ENCODE assay signal across 11 mouse cellular contexts in genomic region chr4:86480891-86481290, GRCm38 (mm10).
DNase-seq lines count a peak whose midpoint lies in the region; ATAC-seq and TF ChIP-seq lines count a peak whose summit lies in the region.
"Had no signal": no experiment of that assay in that cellular context is flagged by ENCODE, and none has a peak within 500 bp of the region (broad histone marks: within the 10 kb centered on the region; RNA-seq: fewer than 3 reads in every experiment).

No protein-coding gene starts in this region.

- H3K9ac ChIP-seq in heart, postnatal 0 days (replicated peaks; ENCODE audit: low read depth, low read length) = no peak overlapping the region
- H3K9ac ChIP-seq in heart, embryonic 12.5 days = no peak overlapping the region
- H3K9ac ChIP-seq: intestine, embryonic 15.5 days had no signal

- no peak for ATAC-seq in heart, postnatal 0 days (ENCODE audit: insufficient read depth, low read depth)
- no peak for ATAC-seq in heart, embryonic 12.5 days (ENCODE audit: insufficient number of reproducible peaks, low FRiP score)
- ATAC-seq: intestine, embryonic 15.5 days had no signal

- H3K36me3 ChIP-seq in heart, postnatal 0 days (replicated peaks; ENCODE audit: control insufficient read depth, insufficient read depth, low read length) = no peaks in the 10 kb centered on the region
- no peaks in the 10 kb centered on the region for H3K36me3 ChIP-seq in heart, embryonic 12.5 days
- H3K36me3 ChIP-seq: intestine, embryonic 15.5 days had no signal

- no peak for TF ChIP-seq POLR2A in lung, adult 2 months (IDR thresholded peaks at IDR 0.05; ENCODE audit: borderline replicate concordance, extremely low read depth, low read depth, low read length)
- no peak for TF ChIP-seq POLR2A in brain, embryonic 14.5 days (IDR thresholded peaks at IDR 0.05; ENCODE audit: borderline replicate concordance, extremely low read depth, insufficient read depth, insufficient read length, poor library complexity, severe bottlenecking)

- TF ChIP-seq EP300 in heart, postnatal 0 days (IDR thresholded peaks at IDR 0.05; ENCODE audit: low read depth) = no peak

- no peaks in the 10 kb centered on the region for H3K9me3 ChIP-seq in heart, postnatal 0 days (replicated peaks; ENCODE audit: control insufficient read depth, low read length)
- H3K9me3 ChIP-seq in heart, embryonic 12.5 days (replicated peaks) = no peaks in the 10 kb centered on the region
- H3K9me3 ChIP-seq: intestine, embryonic 15.5 days had no signal

- H3K27ac ChIP-seq in heart, postnatal 0 days (ENCODE audit: low read depth) = no peak overlapping the region
- H3K27ac ChIP-seq in heart, embryonic 12.5 days (ENCODE audit: poor library complexity, severe bottlenecking) = no peak overlapping the region
- no peak overlapping the region for H3K27ac ChIP-seq in layer of hippocampus, adult 2 months
- H3K27ac ChIP-seq: intestine, embryonic 15.5 days had no signal

- no peaks in the 10 kb centered on the region for H3K4me1 ChIP-seq in heart, postnatal 0 days (ENCODE audit: control insufficient read depth, insufficient read depth)
- 0 out of 2 replicates have a peak, but pooled peaks cover 3% of the 10 kb centered on the region for H3K4me1 ChIP-seq in heart, embryonic 12.5 days (replicated peaks)
- H3K4me1 ChIP-seq in lung, adult 2 months (ENCODE audit: control insufficient read depth, insufficient read depth, low read length) = no peaks in the 10 kb centered on the region
- H3K4me1 ChIP-seq: intestine, embryonic 15.5 days had no signal

- no peak overlapping the region for H3K4me2 ChIP-seq in heart, postnatal 0 days (ENCODE audit: low read depth, low read length)
- no peak overlapping the region for H3K4me2 ChIP-seq in heart, embryonic 12.5 days
- H3K4me2 ChIP-seq: intestine, embryonic 15.5 days had no signal

- H3K27me3 ChIP-seq in heart, postnatal 0 days (ENCODE audit: control insufficient read depth, insufficient read depth, low read length) = no peaks in the 10 kb centered on the region
- H3K27me3 ChIP-seq in heart, embryonic 12.5 days (replicated peaks) = no peaks in the 10 kb centered on the region
- H3K27me3 ChIP-seq: intestine, embryonic 15.5 days had no signal

- no peak overlapping the region for H3K4me3 ChIP-seq in heart, postnatal 0 days (ENCODE audit: low read depth, low read length)
- no peak overlapping the region for H3K4me3 ChIP-seq in heart, embryonic 12.5 days
- no peak overlapping the region for H3K4me3 ChIP-seq in lung, adult 2 months (replicated peaks; ENCODE audit: extremely low read depth, low read depth, low read length)
- H3K4me3 ChIP-seq in layer of hippocampus, adult 2 months = no peak overlapping the region
- H3K4me3 ChIP-seq: erythroblast, embryonic 14.5 days; intestine, embryonic 15.5 days had no signal

- 63% methylated on average over 3 of the region's 3 CpGs for WGBS in heart, postnatal 0 days
- 66% methylated on average over 3 of the region's 3 CpGs for WGBS in heart, embryonic 12.5 days
- WGBS in lung, adult 2 months = 68% methylated on average over 3 of the region's 3 CpGs

- TF ChIP-seq CTCF in heart, postnatal 0 days (IDR thresholded peaks at IDR 0.05; ENCODE audit: low read depth) = peak; percentile 59
- TF ChIP-seq CTCF in lung, adult 2 months (IDR thresholded peaks at IDR 0.05; ENCODE audit: insufficient read depth, low read length) = peak; percentile 5; the same call in 1 of the 2 replicates
- peak; percentile 38; the same call in 1 of the 2 replicates for TF ChIP-seq CTCF in brain, embryonic 14.5 days (IDR thresholded peaks at IDR 0.05; ENCODE audit: borderline replicate concordance, extremely low read depth, insufficient read depth, insufficient read length)
- peak; percentile 74 for TF ChIP-seq CTCF in layer of hippocampus, adult 2 months (conservative IDR thresholded peaks at IDR 0.05)

- DNase-seq in heart, postnatal 0 days (ENCODE audit: low spot score) = peak; percentile 8
- DNase-seq in lung, adult 2 months = no peak
- DNase-seq in lung, postnatal 25 days (ENCODE audit: low spot score) = no peak
- DNase-seq in brain, embryonic 14.5 days (ENCODE audit: low read depth) = peak; percentile 47
- peak; percentile 28 to 34 for DNase-seq in layer of hippocampus, adult 2 months (ENCODE audit: low spot score in 2 of 2)
- DNase-seq in thymus, postnatal 14 days = no peak
- DNase-seq: cerebellum, adult 9-10 months; gastrocnemius, postnatal 25 days had no signal

Comparison
In these comparisons a context has a peak if more than half of its experiments do, and no peak if none do; other contexts are left out.
1. DNase-seq: peak in heart, postnatal 0 days (single experiment), brain, embryonic 14.5 days (single experiment) and layer of hippocampus, adult 2 months (2 of 2); none in lung, adult 2 months (single experiment), lung, postnatal 25 days (single experiment) and thymus, postnatal 14 days (single experiment).
2. CTCF ChIP-seq: peak in every context shown above with its lines; median percentile 74 in layer of hippocampus, adult 2 months; 59 in heart, postnatal 0 days; 38 in brain, embryonic 14.5 days; 5 in lung, adult 2 months.